ENCODE assay signal across 30 mouse cellular contexts in genomic region chr9:122455779-122456178, GRCm38 (mm10).
A peak's percentile ranks its signal among the peaks of the same experiment; 100 is the strongest.
DNase-seq lines count a peak whose midpoint lies in the region; ATAC-seq and TF ChIP-seq lines count a peak whose summit lies in the region.
"Had no signal": no experiment of that assay in that cellular context is flagged by ENCODE, and none has a peak within 500 bp of the region (broad histone marks: within the 10 kb centered on the region; RNA-seq: fewer than 3 reads in every experiment).

No protein-coding gene starts in this region.

- no peak overlapping the region for H3K4me3 ChIP-seq in left cerebral cortex, adult 2 months
- no peak overlapping the region for H3K4me3 ChIP-seq in stomach, postnatal 0 days (ENCODE audit: low read depth, low read length)
- H3K4me3 ChIP-seq in layer of hippocampus, adult 2 months: no peak overlapping the region
- H3K4me3 ChIP-seq: embryonic facial prominence, embryonic 10.5 days; embryonic facial prominence, embryonic 13.5 days; erythroblast, embryonic 14.5 days; forebrain, embryonic 12.5 days; forebrain, embryonic 15.5 days; heart, embryonic 12.5 days; heart, embryonic 15.5 days; hindbrain, embryonic 10.5 days; hindbrain, embryonic 13.5 days; intestine, embryonic 15.5 days had no signal

- H3K9ac ChIP-seq in stomach, postnatal 0 days (ENCODE audit: low read length): no peak overlapping the region
- H3K9ac ChIP-seq: embryonic facial prominence, embryonic 13.5 days; forebrain, embryonic 12.5 days; forebrain, embryonic 15.5 days; heart, embryonic 12.5 days; heart, embryonic 15.5 days; hindbrain, embryonic 13.5 days; intestine, embryonic 15.5 days had no signal

- no peak overlapping the region for H3K4me2 ChIP-seq in stomach, postnatal 0 days (replicated peaks; ENCODE audit: low read depth)
- H3K4me2 ChIP-seq: embryonic facial prominence, embryonic 13.5 days; forebrain, embryonic 12.5 days; forebrain, embryonic 15.5 days; heart, embryonic 12.5 days; heart, embryonic 15.5 days; hindbrain, embryonic 13.5 days; intestine, embryonic 15.5 days had no signal

- TF ChIP-seq EP300 in stomach, postnatal 0 days (optimal IDR thresholded peaks at IDR 0.05): no peak

- H3K27ac ChIP-seq in left cerebral cortex, adult 2 months: peak overlapping the region; percentile 55
- no peak overlapping the region for H3K27ac ChIP-seq in stomach, postnatal 0 days (replicated peaks)
- H3K27ac ChIP-seq in layer of hippocampus, adult 2 months: no peak overlapping the region
- H3K27ac ChIP-seq: embryonic facial prominence, embryonic 10.5 days; embryonic facial prominence, embryonic 13.5 days; forebrain, embryonic 12.5 days; forebrain, embryonic 15.5 days; heart, embryonic 15.5 days; hindbrain, embryonic 10.5 days; hindbrain, embryonic 13.5 days; intestine, embryonic 15.5 days had no signal

- TF ChIP-seq CTCF in left cerebral cortex, adult 2 months (IDR thresholded peaks at IDR 0.05): no peak
- TF ChIP-seq CTCF in stomach, postnatal 0 days (IDR thresholded peaks at IDR 0.05; ENCODE audit: low read depth): no peak
- no peak for TF ChIP-seq CTCF in layer of hippocampus, adult 2 months (conservative IDR thresholded peaks at IDR 0.05)

- peak; percentile 66; the same call in 1 of the 2 replicates for ATAC-seq in stomach, postnatal 0 days (ENCODE audit: low FRiP score, low TSS enrichment)
- ATAC-seq: forebrain, embryonic 15.5 days; hindbrain, embryonic 16.5 days; intestine, embryonic 15.5 days had no signal

- no peaks in the 10 kb centered on the region for H3K9me3 ChIP-seq in stomach, postnatal 0 days (ENCODE audit: control insufficient read depth, low read length)
- H3K9me3 ChIP-seq: embryonic facial prominence, embryonic 10.5 days; embryonic facial prominence, embryonic 13.5 days; forebrain, embryonic 12.5 days; forebrain, embryonic 15.5 days; heart, embryonic 12.5 days; heart, embryonic 15.5 days; hindbrain, embryonic 10.5 days; hindbrain, embryonic 13.5 days; intestine, embryonic 15.5 days had no signal

- no peak for DNase-seq in left cerebral cortex, adult 2 months (ENCODE audit: extremely low spot score in 1 of 2, low spot score in 2 of 2)
- no peak for DNase-seq in left cerebral cortex, adult 8-10 months (ENCODE audit: low spot score in 2 of 2)
- DNase-seq in right cerebral cortex, postnatal 25 days: peak; percentile 15
- DNase-seq in right cerebral cortex, postnatal 14 days: no peak
- peak; percentile 58 for DNase-seq in MN1 (ENCODE audit: low spot score)
- peak; percentile 16 for DNase-seq in stomach, postnatal 0 days (ENCODE audit: low spot score)
- no peak for DNase-seq in layer of hippocampus, adult 2 months (ENCODE audit: low spot score in 2 of 2)
- no peak for DNase-seq in liver
- DNase-seq: adrenal gland, postnatal 10 days; B cell, adult 2 months; cerebellum, adult 11-12 months; cerebellum, adult 8-10 months; cerebellum, postnatal 10 days; cerebellum, postnatal 36 days; embryo, embryonic 11 days; gastrocnemius, postnatal 25 days; heart, adult 18-20 months; heart, postnatal 10 days; heart, postnatal 36 days had no signal

- no peaks in the 10 kb centered on the region for H3K27me3 ChIP-seq in stomach, postnatal 0 days (ENCODE audit: control insufficient read depth, insufficient read depth, low read length)
- H3K27me3 ChIP-seq: embryonic facial prominence, embryonic 13.5 days; forebrain, embryonic 12.5 days; forebrain, embryonic 15.5 days; heart, embryonic 12.5 days; heart, embryonic 15.5 days; hindbrain, embryonic 13.5 days; intestine, embryonic 15.5 days had no signal

- WGBS in stomach, postnatal 0 days: 66% methylated on average over 6 of the region's 6 CpGs

- H3K4me1 ChIP-seq in stomach, postnatal 0 days (replicated peaks; ENCODE audit: control insufficient read depth, insufficient read depth): no peaks in the 10 kb centered on the region
- H3K4me1 ChIP-seq: embryonic facial prominence, embryonic 13.5 days; forebrain, embryonic 12.5 days; forebrain, embryonic 15.5 days; heart, embryonic 12.5 days; heart, embryonic 15.5 days; hindbrain, embryonic 13.5 days; intestine, embryonic 15.5 days had no signal

- intact Hi-C loops in left cerebral cortex, adult 2 months (cut with DNase I): loop anchor here (5.0 kb wide), 2 partner anchors 33 to 117 kb away; no protein-coding TSS in a partner anchor

- H3K36me3 ChIP-seq in stomach, postnatal 0 days (ENCODE audit: control insufficient read depth, insufficient read depth, low read length): no peaks in the 10 kb centered on the region
- H3K36me3 ChIP-seq: embryonic facial prominence, embryonic 10.5 days; embryonic facial prominence, embryonic 13.5 days; forebrain, embryonic 12.5 days; forebrain, embryonic 15.5 days; heart, embryonic 12.5 days; heart, embryonic 15.5 days; hindbrain, embryonic 10.5 days; hindbrain, embryonic 13.5 days; intestine, embryonic 15.5 days had no signal

Comparison
In these comparisons a context has a peak if more than half of its experiments do, and no peak if none do; other contexts are left out.
1. DNase-seq: peak in right cerebral cortex, postnatal 25 days (single experiment), MN1 (single experiment) and stomach, postnatal 0 days (single experiment); none in left cerebral cortex, adult 2 months (0 of 2), left cerebral cortex, adult 8-10 months (0 of 2), right cerebral cortex, postnatal 14 days (single experiment), layer of hippocampus, adult 2 months (0 of 2) and liver (single experiment).